Mouse (Mus musculus) lung, adult 18-20 months (tissue): Measurements from ENCODE around the gene 2510009E07Rik.

ENCODE experiments used
- DNase-seq, 2 experiments: peaks; one replicate each; pipeline ENCODE4 v3.0.0; 2022; ENCODE audit warnings: mixed read lengths in 2 of 2

Gene 2510009E07Rik

GRCm38 (mm10) chr16:21694463-21695241 lies at the start of gene 2510009E07Rik:
TSS of gene 2510009E07Rik (minus strand) at chr16:21694665.
- peak; percentile 92 to 94 for DNase-seq

- no peak for DNase-seq
Observed at GRCm38 (mm10) chr16:21743401-21743800, 48.9 kb upstream of the 2510009E07Rik start.

- no peak for DNase-seq
Observed at GRCm38 (mm10) chr16:21742898-21743297, 48.4 kb upstream of the 2510009E07Rik start.

GRCm38 (mm10) chr16:21742191-21742870 lies 47.9 kb upstream of the 2510009E07Rik start:
- no peak for DNase-seq

GRCm38 (mm10) chr16:21741542-21741941 lies 47.1 kb upstream of the 2510009E07Rik start:
- no peak for DNase-seq

- no peak for DNase-seq
Observed at GRCm38 (mm10) chr16:21735638-21736037, 41.2 kb upstream of the 2510009E07Rik start.

- DNase-seq = peak; percentile 58 to 84
Observed at GRCm38 (mm10) chr16:21727897-21728364, 33.5 kb upstream of the 2510009E07Rik start.

GRCm38 (mm10) chr16:21727421-21727820 lies 33.0 kb upstream of the 2510009E07Rik start:
- peak; percentile 31 to 50 for DNase-seq

- DNase-seq = no peak
Observed at GRCm38 (mm10) chr16:21724261-21724660, 29.8 kb upstream of the 2510009E07Rik start.

GRCm38 (mm10) chr16:21719770-21720169 lies 25.3 kb upstream of the 2510009E07Rik start:
- DNase-seq = peak; percentile 67 to 79

GRCm38 (mm10) chr16:21714516-21714915 lies 20.1 kb upstream of the 2510009E07Rik start:
- DNase-seq = no peak

- DNase-seq = no peak
Observed at GRCm38 (mm10) chr16:21710321-21710720, 15.9 kb upstream of the 2510009E07Rik start.

GRCm38 (mm10) chr16:21704691-21705090 lies 10.2 kb upstream of the 2510009E07Rik start:
- DNase-seq = no peak

- DNase-seq = no peak
Observed at GRCm38 (mm10) chr16:21702314-21702690, 7.8 kb upstream of the 2510009E07Rik start.

GRCm38 (mm10) chr16:21701611-21702313 lies 7.3 kb upstream of the 2510009E07Rik start:
- no peak for DNase-seq

GRCm38 (mm10) chr16:21698136-21698535 lies 3.7 kb upstream of the 2510009E07Rik start:
- no peak for DNase-seq

GRCm38 (mm10) chr16:21696946-21697345 lies 2.5 kb upstream of the 2510009E07Rik start:
- no peak for DNase-seq

- DNase-seq = peak; percentile 40 to 43
Observed at GRCm38 (mm10) chr16:21695242-21695578, 745 bp upstream of the 2510009E07Rik start.

- DNase-seq = peak; percentile 49 to 61
Observed at GRCm38 (mm10) chr16:21693981-21694462, 443 bp downstream of the 2510009E07Rik start.

- no peak for DNase-seq
Observed at GRCm38 (mm10) chr16:21690216-21690755, 4.2 kb downstream of the 2510009E07Rik start.

- no peak for DNase-seq
Observed at GRCm38 (mm10) chr16:21689141-21689540, 5.3 kb downstream of the 2510009E07Rik start.

- DNase-seq = no peak
Observed at GRCm38 (mm10) chr16:21687406-21687805, 7.1 kb downstream of the 2510009E07Rik start.

- DNase-seq = no peak
Observed at GRCm38 (mm10) chr16:21676791-21677190, 17.7 kb downstream of the 2510009E07Rik start.
